Mouse (Mus musculus) embryonic facial prominence, embryonic 15.5 days (tissue): ENCODE measurements at regions not wholly inside any gene's neighbourhood (a gene's known extent, or its start where the extent isn't known, plus 50 kb on each side); places are given as distances from the start of the nearest gene placed in this dataset.
"Not testable (repeated sequence)": the region's sequence is repeated elsewhere in the genome, so short reads cannot be mapped to it uniquely, and the experiment has no call there.

Experiments
- ATAC-seq: fragments of 200-750 bp; cut with Nextera tagmentation; 2 replicates; pipeline ENCODE4 v1.8.0; 2017; ENCODE audit warnings: low read depth, moderate TSS enrichment; ENCODE audit not compliant: insufficient number of reproducible peaks, low FRiP score, low TSS enrichment
- H3K27ac ChIP-seq: fragments of 300-500 bp; sonication (generic); replicated peaks from 2 replicates; pipeline ENCODE4 v1.5.1; 2015; ENCODE audit warnings: mild to moderate bottlenecking, inconsistent platforms
- H3K27me3 ChIP-seq: fragments of 300-500 bp; sonication (generic); 2 replicates; pipeline ENCODE4 v1.6.1; 2015; ENCODE audit warnings: inconsistent platforms
- H3K36me3 ChIP-seq: fragments of 300-500 bp; sonication (generic); 2 replicates; pipeline ENCODE4 v1.6.1; 2015; ENCODE audit warnings: mild to moderate bottlenecking, inconsistent platforms
- H3K4me1 ChIP-seq: fragments of 300-500 bp; sonication (generic); 2 replicates; pipeline ENCODE4 v1.6.1; 2015; ENCODE audit warnings: inconsistent platforms
- H3K4me2 ChIP-seq: fragments of 300-500 bp; sonication (generic); replicated peaks from 2 replicates; pipeline ENCODE4 v1.6.1; 2015; ENCODE audit warnings: mild to moderate bottlenecking, inconsistent platforms
- H3K4me3 ChIP-seq: fragments of 300-500 bp; sonication (generic); replicated peaks from 2 replicates; pipeline ENCODE4 v1.5.1; 2015; ENCODE audit warnings: mild to moderate bottlenecking, inconsistent platforms
- H3K9ac ChIP-seq: fragments of 300-500 bp; sonication (generic); 2 replicates; pipeline ENCODE4 v1.6.1; 2015; ENCODE audit warnings: inconsistent platforms
- H3K9me3 ChIP-seq: fragments of 300-500 bp; sonication (generic); replicated peaks from 2 replicates; pipeline ENCODE4 v1.6.1; 2016; ENCODE audit warnings: inconsistent platforms
- WGBS: fragments of 180-500 bp; shearing (Covaris S2); methylation state at CpG from one replicate; pipeline ENCODE4 v1.1.7; 2015; 5-methylcytosine and 5-hydroxymethylcytosine counted together

GRCm38 (mm10) chr8:35156272-35156671 is 609.3 kb upstream of the Gm19410 start:
- Histone ChIP-seq H3K36me3 (no peaks in the 10 kb centered on the region), H3K27me3 (no peaks in the 10 kb centered on the region), H3K4me3 (no peak overlapping the region), H3K9ac (no peak overlapping the region), H3K4me2 (no peak overlapping the region), H3K27ac (no peak overlapping the region), H3K4me1 (peaks cover 9% of the 10 kb centered on the region; the same call in 1 of the 2 replicates), H3K9me3 (no peaks in the 10 kb centered on the region)
- no peak for ATAC-seq
- 21% methylated on average over 5 of the region's 5 CpGs for WGBS

GRCm38 (mm10) chr8:35157711-35158110 is 607.9 kb upstream of the Gm19410 start:
- Histone ChIP-seq H3K27ac (no peak overlapping the region), H3K4me3 (no peak overlapping the region), H3K4me1 (peaks cover 9% of the 10 kb centered on the region; the same call in 1 of the 2 replicates), H3K36me3 (no peaks in the 10 kb centered on the region), H3K27me3 (no peaks in the 10 kb centered on the region), H3K9ac (no peak overlapping the region), H3K9me3 (no peaks in the 10 kb centered on the region), H3K4me2 (no peak overlapping the region)
- 61% methylated on average over 6 of the region's 6 CpGs for WGBS
- ATAC-seq = no peak

- Histone ChIP-seq H3K27me3 (no peaks in the 10 kb centered on the region), H3K4me3 (no peak overlapping the region), H3K9me3 (no peaks in the 10 kb centered on the region), H3K9ac (no peak overlapping the region), H3K4me1 (peaks cover 9% of the 10 kb centered on the region; the same call in 1 of the 2 replicates), H3K4me2 (0 out of 2 replicates have a peak overlapping the region, but pooled peaks have one; percentile 19), H3K36me3 (no peaks in the 10 kb centered on the region), H3K27ac (no peak overlapping the region)
- 22% methylated on average over 12 of the region's 12 CpGs for WGBS
- ATAC-seq = no peak
These were observed 606.3 kb upstream of the Gm19410 start for GRCm38 (mm10) chr8:35159329-35159728.

GRCm38 (mm10) chr8:35160230-35160629 is 605.4 kb upstream of the Gm19410 start:
- ATAC-seq = no peak
- Histone ChIP-seq H3K4me3 (no peak overlapping the region), H3K4me2 (no peak overlapping the region), H3K9ac (no peak overlapping the region), H3K4me1 (peaks cover 9% of the 10 kb centered on the region; the same call in 1 of the 2 replicates), H3K27me3 (no peaks in the 10 kb centered on the region), H3K36me3 (no peaks in the 10 kb centered on the region), H3K9me3 (no peaks in the 10 kb centered on the region), H3K27ac (no peak overlapping the region)
- 81% methylated on average over 12 of the region's 12 CpGs for WGBS

- not testable (repeated sequence) for H3K4me3 ChIP-seq, H3K9ac ChIP-seq, ATAC-seq, H3K27me3 ChIP-seq, H3K4me1 ChIP-seq, H3K36me3 ChIP-seq, H3K27ac ChIP-seq, H3K9me3 ChIP-seq, H3K4me2 ChIP-seq
- 88% methylated on average over 4 of the region's 4 CpGs for WGBS
These were observed 603.4 kb upstream of the Gm19410 start for GRCm38 (mm10) chr8:35162166-35162565.

- no peaks in the 10 kb centered on the region for H3K27me3 ChIP-seq
- no peak overlapping the region for H3K27ac ChIP-seq
- no peak for ATAC-seq
- H3K4me3 ChIP-seq = no peak overlapping the region
- no peaks in the 10 kb centered on the region for H3K36me3 ChIP-seq
- H3K9me3 ChIP-seq = no peaks in the 10 kb centered on the region
- WGBS = 76% methylated on average over 6 of the region's 6 CpGs
- H3K4me2 ChIP-seq = no peak overlapping the region
- H3K4me1 ChIP-seq = no peaks in the 10 kb centered on the region
- H3K9ac ChIP-seq = no peak overlapping the region
These were observed 599.0 kb upstream of the Gm19410 start for GRCm38 (mm10) chr8:35166611-35167010.

GRCm38 (mm10) chr8:35171536-35172310 is 593.9 kb upstream of the Gm19410 start:
- H3K36me3 ChIP-seq = no peaks in the 10 kb centered on the region
- no peak overlapping the region for H3K27ac ChIP-seq
- no peaks in the 10 kb centered on the region for H3K4me1 ChIP-seq
- no peak overlapping the region for H3K4me2 ChIP-seq
- no peak overlapping the region for H3K4me3 ChIP-seq
- no peaks in the 10 kb centered on the region for H3K9me3 ChIP-seq
- no peak for ATAC-seq
- 78% methylated on average over 13 of the region's 13 CpGs for WGBS
- H3K27me3 ChIP-seq = no peaks in the 10 kb centered on the region
- no peak overlapping the region for H3K9ac ChIP-seq

- Histone ChIP-seq H3K27me3 (no peaks in the 10 kb centered on the region), H3K4me2 (no peak overlapping the region), H3K9ac (no peak overlapping the region), H3K4me3 (no peak overlapping the region), H3K4me1 (no peaks in the 10 kb centered on the region), H3K27ac (no peak overlapping the region), H3K9me3 (no peaks in the 10 kb centered on the region), H3K36me3 (no peaks in the 10 kb centered on the region)
- no peak for ATAC-seq
- WGBS = 63% methylated on average over 5 of the region's 5 CpGs
These were observed 588.3 kb upstream of the Gm19410 start for GRCm38 (mm10) chr8:35177314-35177713.

- Histone ChIP-seq H3K9me3 (no peaks in the 10 kb centered on the region), H3K4me2 (no peak overlapping the region), H3K36me3 (no peaks in the 10 kb centered on the region), H3K4me3 (no peak overlapping the region), H3K4me1 (no peaks in the 10 kb centered on the region), H3K9ac (no peak overlapping the region), H3K27me3 (no peaks in the 10 kb centered on the region), H3K27ac (no peak overlapping the region)
- no peak for ATAC-seq
- WGBS = 60% methylated on average over 3 of the region's 3 CpGs
These were observed 585.5 kb upstream of the Gm19410 start for GRCm38 (mm10) chr8:35180075-35180474.

- WGBS = 58% methylated on average over 4 of the region's 4 CpGs
- no peaks in the 10 kb centered on the region for H3K4me1 ChIP-seq
- no peaks in the 10 kb centered on the region for H3K9me3 ChIP-seq
- no peak overlapping the region for H3K27ac ChIP-seq
- no peak overlapping the region for H3K4me3 ChIP-seq
- no peak for ATAC-seq
- H3K4me2 ChIP-seq = no peak overlapping the region
- H3K27me3 ChIP-seq = no peaks in the 10 kb centered on the region
- no peaks in the 10 kb centered on the region for H3K36me3 ChIP-seq
- no peak overlapping the region for H3K9ac ChIP-seq
These were observed 583.4 kb upstream of the Gm19410 start for GRCm38 (mm10) chr8:35182141-35182540.

- H3K27me3 ChIP-seq = no peaks in the 10 kb centered on the region
- H3K9ac ChIP-seq = no peak overlapping the region
These were observed 582.2 kb upstream of the Gm19410 start for GRCm38 (mm10) chr8:35183423-35183822.

GRCm38 (mm10) chr8:35185165-35185564 is 580.4 kb upstream of the Gm19410 start:
- Histone ChIP-seq H3K9ac (no peak overlapping the region), H3K27ac (no peak overlapping the region), H3K4me1 (no peaks in the 10 kb centered on the region), H3K27me3 (no peaks in the 10 kb centered on the region), H3K4me3 (no peak overlapping the region), H3K4me2 (peak overlapping the region; percentile 19; the same call in 1 of the 2 replicates), H3K36me3 (no peaks in the 10 kb centered on the region), H3K9me3 (no peaks in the 10 kb centered on the region)
- ATAC-seq = no peak
- WGBS = 39% methylated on average over 10 of the region's 10 CpGs

More at GRCm38 (mm10) chr8:35183423-35183822, 582.2 kb upstream of the Gm19410 start:
- no peak for ATAC-seq
- WGBS = 90% methylated on average over 14 of the region's 14 CpGs
- no peaks in the 10 kb centered on the region for H3K9me3 ChIP-seq
- H3K36me3 ChIP-seq = no peaks in the 10 kb centered on the region
- no peak overlapping the region for H3K4me2 ChIP-seq
- no peak overlapping the region for H3K27ac ChIP-seq
- no peaks in the 10 kb centered on the region for H3K4me1 ChIP-seq
- no peak overlapping the region for H3K4me3 ChIP-seq
